Mouse (Mus musculus) adrenal gland, postnatal 10 days (tissue): ENCODE measurements at regions not wholly inside any gene's neighbourhood (a gene's known extent, or its start where the extent isn't known, plus 50 kb on each side); places are given as distances from the start of the nearest gene placed in this dataset.

Experiments
- DNase-seq: peaks from one replicate; pipeline ENCODE4 v3.0.0; 2021; ENCODE audit warnings: mixed read lengths

DNA sequence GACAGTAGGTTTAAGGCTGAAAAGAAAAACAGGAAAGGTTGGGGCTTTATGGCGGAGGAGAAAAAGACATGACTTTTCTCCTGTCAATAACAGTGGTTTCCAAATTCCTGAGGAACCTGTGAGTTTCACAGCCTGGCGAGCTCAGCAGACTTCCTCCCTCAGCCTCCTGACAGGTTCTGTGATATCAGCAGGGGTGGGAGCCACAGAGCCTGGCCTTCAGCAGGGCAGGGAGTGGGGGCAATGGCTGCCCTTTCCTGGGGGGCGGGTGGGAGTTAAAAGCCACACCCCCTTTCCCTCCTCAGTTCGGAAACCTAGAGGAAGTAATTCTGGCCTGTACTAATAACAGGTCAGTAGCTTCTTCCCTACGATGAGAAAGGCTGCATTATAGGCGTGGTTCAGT, 211.7 kb downstream of the Rchy1 start:
- DNase-seq: no peak

GRCm38 (mm10) chr5:91746077-91746476, 216.8 kb downstream of the Rchy1 start:
- DNase-seq: no peak

GRCm38 (mm10) chr5:91744389-91744788, 218.5 kb downstream of the Rchy1 start:
- no peak for DNase-seq

GRCm38 (mm10) chr5:91740159-91740537, 222.7 kb downstream of the Rchy1 start:
- DNase-seq: peak; percentile 10

GRCm38 (mm10) chr5:91739433-91740158, 222.2 kb downstream of the Parm1 start:
- peak; percentile 11 for DNase-seq

GRCm38 (mm10) chr5:91732002-91732401, 214.6 kb downstream of the Parm1 start:
- DNase-seq: no peak

DNA sequence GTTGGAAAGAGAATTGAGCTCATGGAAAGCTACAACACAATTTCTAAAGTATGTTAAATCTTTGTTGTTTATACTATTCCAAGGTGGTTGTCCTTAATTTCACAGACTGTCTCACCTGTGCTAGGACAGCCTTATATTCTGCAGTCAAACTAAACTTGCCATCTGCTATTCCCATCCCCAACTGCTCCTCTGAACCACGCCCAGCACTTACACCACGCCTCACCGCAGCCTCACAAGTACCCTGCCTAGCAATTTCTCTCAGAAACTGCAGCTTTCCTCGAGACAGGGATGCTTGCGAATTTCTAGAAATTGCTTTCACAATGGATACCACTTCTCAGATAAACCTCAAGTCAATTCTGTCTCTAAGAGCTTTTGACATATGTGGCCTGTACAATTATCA, 213.7 kb downstream of the Parm1 start:
- no peak for DNase-seq

DNA sequence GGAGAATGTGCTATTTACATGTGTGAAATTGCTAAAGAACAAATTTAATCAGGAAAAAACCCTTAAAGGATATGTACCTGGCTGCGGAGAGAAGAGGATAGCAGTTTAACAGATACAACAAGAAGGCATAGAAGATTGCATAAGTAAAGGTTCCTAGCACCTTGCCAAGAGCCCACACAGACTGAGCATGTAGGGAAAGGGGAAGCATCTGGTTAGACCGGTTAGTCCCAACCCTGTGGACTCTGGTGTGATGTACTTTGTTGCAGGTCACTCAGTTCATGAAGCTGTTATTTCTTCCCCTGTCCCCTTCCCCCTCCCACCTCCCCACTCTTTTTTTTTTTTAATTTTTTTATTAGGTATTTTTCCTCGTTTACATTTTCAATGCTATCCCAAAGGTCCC, 212.5 kb downstream of the Parm1 start:
- DNase-seq: no peak

GRCm38 (mm10) chr5:91729415-91729814, 212.0 kb downstream of the Parm1 start:
- no peak for DNase-seq

DNA sequence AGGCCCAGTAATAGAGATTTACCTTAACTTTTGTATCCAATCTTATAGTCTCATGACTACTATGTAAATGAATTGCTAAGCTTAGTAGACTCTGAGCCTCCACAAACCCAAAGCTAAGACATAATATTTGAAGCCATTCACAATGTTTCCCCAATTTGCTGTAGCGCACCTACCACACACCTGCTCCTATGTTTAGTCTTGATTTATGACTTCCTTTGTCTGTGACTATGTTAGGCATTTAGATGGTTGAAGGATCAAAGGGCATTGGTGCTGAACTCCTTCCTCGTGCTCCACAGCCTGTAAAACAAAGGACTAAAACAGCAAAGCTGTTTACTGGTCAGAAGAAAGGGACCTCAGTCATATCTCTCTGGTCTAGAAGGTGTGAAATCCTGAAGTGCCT, 210.0 kb downstream of the Parm1 start:
- DNase-seq: no peak

DNA sequence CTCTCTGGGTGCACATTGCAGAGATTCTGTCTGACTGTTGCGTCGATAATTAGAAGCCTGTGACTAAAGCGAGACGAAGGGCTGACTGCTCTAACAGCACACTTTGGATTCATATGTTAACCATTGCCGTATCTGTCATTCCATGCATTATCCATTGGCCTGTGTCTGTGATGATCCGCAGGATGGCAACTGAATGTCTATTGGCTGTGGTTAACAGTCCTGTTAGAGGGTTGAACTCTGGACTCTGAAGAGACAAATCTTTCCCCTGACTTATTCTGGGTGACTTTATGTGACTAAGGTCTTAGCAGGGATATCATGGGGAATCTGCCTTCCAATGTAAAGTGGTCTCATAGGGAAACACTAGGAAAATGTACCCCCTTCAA, 208.7 kb downstream of the Parm1 start:
- DNase-seq: no peak

GRCm38 (mm10) chr5:91725380-91726117, 208.1 kb downstream of the Parm1 start:
- no peak for DNase-seq

DNA sequence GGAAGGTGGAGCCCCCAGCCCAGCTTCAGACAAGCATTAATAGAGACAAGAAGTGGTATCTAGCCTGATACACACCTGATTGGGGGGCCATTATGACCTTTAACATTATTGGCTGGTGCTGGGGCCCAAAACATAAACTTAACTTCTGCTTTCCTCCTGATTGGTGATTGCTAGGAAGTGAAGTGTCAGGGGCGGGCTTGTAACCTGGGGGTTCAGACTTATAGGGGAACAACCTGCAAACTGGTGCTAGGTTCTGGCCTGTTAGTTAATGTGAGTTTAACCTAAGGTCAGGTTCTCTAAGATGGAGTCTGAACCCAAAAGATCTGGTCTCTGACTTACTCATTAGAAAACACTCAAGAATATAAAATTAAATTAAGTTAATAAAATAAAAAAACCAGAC, 207.5 kb downstream of the Parm1 start:
- DNase-seq: no peak

DNA sequence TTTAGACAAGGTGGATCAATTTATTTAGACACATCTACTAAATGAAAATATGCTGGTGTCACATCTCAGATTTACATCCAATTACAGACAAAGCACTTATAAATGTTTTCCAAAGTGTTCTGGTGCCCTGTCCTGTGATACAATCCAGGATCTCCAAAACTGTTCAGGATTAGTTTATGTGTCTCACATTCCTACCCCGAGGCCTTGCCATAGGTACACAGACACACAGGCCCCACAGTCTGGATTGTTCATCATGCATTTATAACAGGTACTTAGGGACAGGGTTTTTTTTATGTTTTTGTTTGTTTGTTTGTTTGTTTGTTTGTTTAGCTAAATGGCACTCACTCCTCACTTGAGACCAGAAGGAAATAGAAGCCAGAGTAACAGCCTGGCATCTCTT, 206.0 kb downstream of the Parm1 start:
- DNase-seq: no peak

- DNase-seq: no peak
Measured at GRCm38 (mm10) chr5:91722982-91723381, 205.6 kb downstream of the Parm1 start.

DNA sequence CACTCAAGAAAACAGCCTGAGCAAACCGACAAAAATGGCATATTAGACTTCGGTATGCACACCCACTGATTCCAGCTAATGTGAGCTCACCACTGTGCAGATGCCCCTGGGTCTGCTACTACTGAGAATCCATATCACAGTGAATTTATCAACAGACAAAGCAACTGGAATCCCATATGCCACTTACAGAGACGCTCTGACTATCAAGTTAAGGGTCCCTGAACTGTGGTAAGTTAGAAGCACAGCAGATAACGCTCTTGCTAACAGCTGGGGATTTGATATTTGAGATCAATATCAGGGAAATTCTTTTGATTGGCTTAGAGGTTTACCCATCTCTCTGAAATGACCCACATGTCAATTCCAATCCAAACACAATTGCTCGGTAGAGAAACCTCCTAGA, 205.0 kb downstream of the Parm1 start:
- DNase-seq: no peak

DNA sequence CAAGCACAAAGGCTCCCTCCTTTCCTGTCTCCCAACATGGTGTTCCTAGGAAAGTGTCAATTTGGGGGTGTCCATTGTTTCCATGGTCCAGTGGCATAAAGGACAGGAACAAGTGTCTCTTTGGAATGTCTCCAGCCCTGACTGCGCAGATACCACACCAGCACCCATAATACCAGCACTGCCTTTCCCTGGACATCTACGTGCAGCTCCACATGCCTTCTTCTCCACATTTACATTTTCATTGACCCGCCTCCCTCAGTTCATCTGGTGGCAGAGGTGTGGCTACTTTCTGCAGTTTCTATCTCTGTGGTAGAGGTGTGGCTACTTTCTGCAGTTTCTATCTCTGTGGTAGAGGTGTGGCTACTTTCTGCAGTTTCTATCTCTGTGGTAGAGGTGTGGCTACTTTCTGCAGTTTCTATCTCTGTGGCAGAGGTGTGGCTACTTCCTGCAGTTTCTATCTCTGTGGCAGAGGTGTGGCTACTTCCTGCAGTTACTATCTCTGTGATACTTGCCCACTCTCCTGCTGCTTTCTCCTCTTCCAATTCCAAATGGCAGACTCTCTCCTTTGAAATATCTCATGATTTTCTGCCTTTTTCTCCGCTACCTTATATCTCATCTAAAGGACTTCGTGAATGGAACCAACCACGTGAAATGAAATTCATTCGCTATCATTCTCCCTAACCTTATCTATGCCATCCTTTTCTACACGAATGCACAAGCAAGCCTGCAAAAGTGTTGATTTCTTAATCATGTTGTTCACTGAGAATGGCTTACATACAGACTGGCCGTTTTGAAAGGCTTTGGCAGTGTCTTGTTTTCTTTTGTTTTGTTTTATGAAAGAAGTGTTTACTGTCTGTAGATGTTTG, 204.0 kb downstream of the Parm1 start:
- no peak for DNase-seq

DNA sequence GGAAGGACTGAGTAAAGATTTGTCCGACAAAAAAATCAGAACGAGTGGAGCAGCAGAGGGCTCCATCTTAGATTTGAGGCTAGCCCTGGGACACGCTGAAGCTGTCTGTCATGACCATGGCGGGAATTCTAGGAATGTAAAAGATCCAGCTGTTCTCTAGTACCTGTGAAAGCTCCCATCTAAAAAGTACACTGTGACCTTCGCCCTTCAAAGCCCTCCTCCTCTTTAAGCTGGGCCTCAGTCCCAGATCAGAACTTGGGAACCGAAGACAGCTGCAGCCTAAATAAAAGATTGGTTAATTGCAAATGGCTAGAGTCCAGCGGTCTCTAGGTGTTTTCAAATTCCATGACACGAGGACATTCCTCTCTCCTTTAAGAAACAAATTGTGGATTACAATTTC, 195.6 kb downstream of the Parm1 start:
- DNase-seq: no peak

DNA sequence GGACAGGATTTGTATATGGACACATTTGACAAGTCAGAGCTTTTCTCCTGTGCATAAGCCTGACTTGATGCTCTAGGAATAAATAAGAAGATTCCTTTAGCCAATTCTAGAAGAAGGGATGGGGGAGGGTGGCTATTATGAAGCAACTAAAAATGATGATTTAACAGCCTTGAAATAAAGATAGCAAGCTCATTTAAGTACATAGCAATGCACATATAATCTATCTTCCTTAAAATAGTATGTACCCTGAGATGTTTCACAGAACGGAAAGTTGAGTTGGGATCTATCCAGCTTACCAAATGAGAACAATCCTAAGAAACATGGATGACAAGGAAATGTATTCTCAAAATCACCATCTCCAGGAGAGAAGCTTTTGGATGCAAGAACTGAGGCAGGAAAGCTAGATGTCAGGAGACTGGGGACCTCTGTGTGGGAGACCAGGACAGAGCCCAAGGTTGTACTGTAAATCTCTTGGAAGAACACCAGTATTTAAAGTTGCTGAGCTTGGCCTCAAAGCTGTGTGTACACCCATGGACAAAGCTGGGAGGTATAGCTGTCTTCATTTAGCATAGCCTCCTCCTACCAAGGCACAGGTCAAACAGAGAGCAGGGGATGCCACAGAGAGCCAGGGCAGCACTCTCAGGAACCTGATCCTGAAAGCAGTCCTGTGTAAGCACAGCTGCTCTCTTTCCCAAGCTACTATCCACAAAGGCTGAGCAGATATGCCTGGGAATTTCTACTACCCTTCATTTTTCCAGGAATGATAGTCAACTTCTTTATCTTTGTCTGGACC, 192.3 kb downstream of the Parm1 start:
- no peak for DNase-seq

GRCm38 (mm10) chr5:91708149-91708548, 190.7 kb downstream of the Parm1 start:
- no peak for DNase-seq

DNA sequence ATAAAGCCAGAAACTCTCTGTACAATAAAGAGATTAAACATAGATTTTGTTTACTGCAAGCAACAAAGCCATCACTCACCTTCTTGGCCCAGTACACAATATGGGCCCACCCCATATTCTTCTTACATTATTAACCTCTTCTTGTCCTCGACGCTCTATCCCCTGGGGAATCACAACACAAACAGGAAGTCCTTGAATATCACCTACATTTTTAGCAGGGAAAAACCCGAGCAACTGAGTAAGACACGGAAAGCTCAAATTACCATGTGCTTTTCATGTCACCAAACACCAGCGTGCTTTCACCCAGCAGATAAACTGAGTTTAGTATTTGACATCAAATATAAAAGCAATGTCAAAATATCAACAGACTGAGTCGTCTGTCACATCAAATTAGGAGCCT, 179.7 kb downstream of the Parm1 start:
- DNase-seq: no peak

GRCm38 (mm10) chr5:91696532-91696931, 179.1 kb downstream of the Parm1 start:
- no peak for DNase-seq
